Mouse (Mus musculus) heart, embryonic 16.5 days (tissue): Measurements from ENCODE around the gene Rala. TPM values are rescaled to one million over a fixed set of nuclear protein-coding genes. Genes with fewer than 3 reads are reported as not detected.

Experiments
- ATAC-seq: fragments of 200-750 bp; cut with Nextera tagmentation; replicated peaks from 2 replicates; pipeline ENCODE4 v1.8.0; 2017; ENCODE audit warnings: moderate number of reproducible peaks; ENCODE audit not compliant: insufficient read depth, low FRiP score; ENCODE audit errors: extremely low read depth
- H3K27ac ChIP-seq: fragments of 300-500 bp; sonication (generic); 2 replicates; pipeline ENCODE4 v1.5.1; 2014; ENCODE audit warnings: mild to moderate bottlenecking, low read length, control low read depth, moderate library complexity
- H3K27me3 ChIP-seq: fragments of 300-500 bp; sonication (generic); 2 replicates; pipeline ENCODE4 v1.6.1; 2014; ENCODE audit warnings: low read length, mixed read lengths; ENCODE audit not compliant: control insufficient read depth, insufficient read depth
- H3K36me3 ChIP-seq: fragments of 300-500 bp; sonication (generic); 2 replicates; pipeline ENCODE4 v1.6.1; 2014; ENCODE audit not compliant: control insufficient read depth, insufficient read depth
- H3K4me1 ChIP-seq: fragments of 300-500 bp; sonication (generic); 2 replicates; pipeline ENCODE4 v1.6.1; 2014; ENCODE audit warnings: low read length, mixed read lengths; ENCODE audit not compliant: control insufficient read depth, insufficient read depth
- H3K4me2 ChIP-seq: fragments of 300-500 bp; sonication (generic); 2 replicates; pipeline ENCODE4 v1.6.1; 2014; ENCODE audit warnings: low read depth, mild to moderate bottlenecking, control low read depth, low read length
- H3K4me3 ChIP-seq: fragments of 300-500 bp; sonication (generic); 2 replicates; pipeline ENCODE4 v1.5.1; 2014; ENCODE audit warnings: mild to moderate bottlenecking, control low read depth, low read length
- H3K9ac ChIP-seq: fragments of 300-500 bp; sonication (generic); 2 replicates; pipeline ENCODE4 v1.6.1; 2014; ENCODE audit warnings: low read length, control low read depth
- H3K9me3 ChIP-seq: fragments of 300-500 bp; sonication (generic); replicated peaks from 2 replicates; pipeline ENCODE4 v1.6.1; 2016; ENCODE audit warnings: low read length; ENCODE audit not compliant: control insufficient read depth
- WGBS: fragments of 180-500 bp; shearing (Covaris S2); extraction: QIAGEN DNeasy Blood & Tissue Kit; methylation state at CpG from one replicate; pipeline ENCODE4 v1.1.7; 2014; 5-methylcytosine and 5-hydroxymethylcytosine counted together
- polyA plus RNA-seq: library from polyadenylated mRNA; unstranded; fragments of >200 nt; fragmentation: Nextera tagmentation; extraction: Ambion mirVana; gene quantifications from 2 replicates; pipeline ENCODE4 v1.2.1, GENCODE M21; 2015

Gene Rala
- polyA plus RNA-seq, 1 experiment from 2014 or later = 86.0 TPM

GRCm38 (mm10) chr13:17901474-17901873 lies 42.6 kb downstream of the Rala start:
- Histone ChIP-seq H3K9ac (no peak overlapping the region), H3K9me3 (no peaks in the 10 kb centered on the region), H3K36me3 (no peaks in the 10 kb centered on the region), H3K27ac (no peak overlapping the region), H3K27me3 (no peaks in the 10 kb centered on the region), H3K4me3 (no peak overlapping the region), H3K4me2 (no peak overlapping the region), H3K4me1 (peaks cover 9% of the 10 kb centered on the region)
- peak; percentile 65 for ATAC-seq
- WGBS = 33% methylated on average over 4 of the region's 4 CpGs

DNA sequence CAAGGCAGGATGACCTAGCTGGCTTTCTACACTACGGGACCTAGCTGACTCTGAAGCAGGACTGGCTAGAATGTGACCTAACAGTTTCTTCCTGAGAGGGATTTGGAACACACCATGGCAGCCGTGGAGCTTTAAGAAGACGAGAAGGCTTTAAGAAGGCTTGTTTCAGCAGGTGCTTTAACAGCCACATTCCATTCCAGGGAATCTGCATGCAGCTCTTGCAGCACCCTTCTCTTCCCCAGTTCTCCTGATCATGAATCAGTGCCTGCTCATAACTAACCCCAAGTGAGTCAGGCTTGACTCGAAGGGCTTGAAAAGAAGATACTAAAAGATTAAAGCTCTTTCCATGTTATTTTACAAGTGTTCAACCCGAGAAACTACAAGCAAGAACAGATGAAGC lies 43.4 kb downstream of the Rala start:
- Histone ChIP-seq H3K4me1 (peaks cover 9% of the 10 kb centered on the region), H3K27ac (no peak overlapping the region), H3K27me3 (no peaks in the 10 kb centered on the region), H3K4me2 (no peak overlapping the region), H3K4me3 (no peak overlapping the region), H3K9ac (no peak overlapping the region), H3K36me3 (peaks cover 4% of the 10 kb centered on the region; the same call in 1 of the 2 replicates), H3K9me3 (no peaks in the 10 kb centered on the region)
- no peak for ATAC-seq
- WGBS = 62% methylated on average over 5 of the region's 5 CpGs

GRCm38 (mm10) chr13:17897040-17897439 lies 47.0 kb downstream of the Rala start:
- no peaks in the 10 kb centered on the region for H3K9me3 ChIP-seq
- 80% methylated on average over 1 of the region's 1 CpGs for whole genome bisulfite sequencing
- H3K27ac ChIP-seq = no peak overlapping the region
- no peak overlapping the region for H3K4me2 ChIP-seq
- no peak overlapping the region for H3K9ac ChIP-seq
- no peaks in the 10 kb centered on the region for H3K27me3 ChIP-seq
- no peak for ATAC-seq
- no peak overlapping the region for H3K4me3 ChIP-seq
- H3K4me1 ChIP-seq = peaks cover 9% of the 10 kb centered on the region
- H3K36me3 ChIP-seq = peaks cover 12% of the 10 kb centered on the region

GRCm38 (mm10) chr13:17891545-17891944 lies 52.5 kb downstream of the Rala start:
- ATAC-seq = no peak
- 87% methylated on average over 6 of the region's 6 CpGs for WGBS
- H3K27ac ChIP-seq = no peak overlapping the region
- no peaks in the 10 kb centered on the region for H3K4me1 ChIP-seq
- H3K4me3 ChIP-seq = no peak overlapping the region
- peaks cover 24% of the 10 kb centered on the region for H3K36me3 ChIP-seq
- no peak overlapping the region for H3K4me2 ChIP-seq
- no peaks in the 10 kb centered on the region for H3K9me3 ChIP-seq
- no peak overlapping the region for H3K9ac ChIP-seq
- H3K27me3 ChIP-seq = no peaks in the 10 kb centered on the region

GRCm38 (mm10) chr13:17884211-17884610 lies 59.8 kb downstream of the Rala start:
- no peak overlapping the region for H3K4me3 ChIP-seq
- no peaks in the 10 kb centered on the region for H3K4me1 ChIP-seq
- H3K27ac ChIP-seq = no peak overlapping the region
- no peak for ATAC-seq
- H3K36me3 ChIP-seq = peaks cover 13% of the 10 kb centered on the region
- H3K4me2 ChIP-seq = no peak overlapping the region
- H3K27me3 ChIP-seq = no peaks in the 10 kb centered on the region
- no peak overlapping the region for H3K9ac ChIP-seq
- WGBS = 82% methylated on average over 8 of the region's 8 CpGs
- H3K9me3 ChIP-seq = no peaks in the 10 kb centered on the region

GRCm38 (mm10) chr13:17879061-17879460 lies 65.0 kb downstream of the Rala start:
- H3K36me3 ChIP-seq = no peaks in the 10 kb centered on the region
- H3K4me1 ChIP-seq = no peaks in the 10 kb centered on the region
- H3K4me2 ChIP-seq = no peak overlapping the region
- no peak overlapping the region for H3K9ac ChIP-seq
- peaks cover 9% of the 10 kb centered on the region for H3K9me3 ChIP-seq
- no peaks in the 10 kb centered on the region for H3K27me3 ChIP-seq
- no peak for ATAC-seq
- no peak overlapping the region for H3K27ac ChIP-seq
- no peak overlapping the region for H3K4me3 ChIP-seq

- no peak overlapping the region for H3K4me3 ChIP-seq
- no peaks in the 10 kb centered on the region; the same call in 1 of the 2 replicates for H3K9me3 ChIP-seq
- H3K27me3 ChIP-seq = no peaks in the 10 kb centered on the region
- H3K27ac ChIP-seq = no peak overlapping the region
- ATAC-seq = no peak
- no peak overlapping the region for H3K9ac ChIP-seq
- 79% methylated on average over 2 of the region's 2 CpGs for WGBS
- H3K4me2 ChIP-seq = no peak overlapping the region
- no peaks in the 10 kb centered on the region for H3K36me3 ChIP-seq
- no peaks in the 10 kb centered on the region for H3K4me1 ChIP-seq
Measured at GRCm38 (mm10) chr13:17866741-17867140, 77.3 kb downstream of the Rala start.

- H3K36me3 ChIP-seq = no peaks in the 10 kb centered on the region
Measured at GRCm38 (mm10) chr13:17860536-17860935, 83.5 kb downstream of the Rala start.

GRCm38 (mm10) chr13:17859365-17860033 lies 84.5 kb downstream of the Rala start:
- no peak overlapping the region for H3K4me2 ChIP-seq
- H3K9ac ChIP-seq = no peak overlapping the region
- no peaks in the 10 kb centered on the region for H3K36me3 ChIP-seq
- no peaks in the 10 kb centered on the region for H3K27me3 ChIP-seq
- 57% methylated on average over 13 of the region's 13 CpGs for WGBS
- H3K4me3 ChIP-seq = no peak overlapping the region
- no peak for ATAC-seq
- H3K4me1 ChIP-seq = peaks cover 8% of the 10 kb centered on the region; the same call in 1 of the 2 replicates
- H3K9me3 ChIP-seq = peaks cover 4% of the 10 kb centered on the region; the same call in 1 of the 2 replicates
- no peak overlapping the region for H3K27ac ChIP-seq

More at GRCm38 (mm10) chr13:17860536-17860935, 83.5 kb downstream of the Rala start:
- H3K9me3 ChIP-seq = peaks cover 4% of the 10 kb centered on the region; the same call in 1 of the 2 replicates
- peaks cover 3% of the 10 kb centered on the region; the same call in 1 of the 2 replicates for H3K4me1 ChIP-seq
- ATAC-seq = no peak
- H3K27me3 ChIP-seq = no peaks in the 10 kb centered on the region
- WGBS = 78% methylated on average over 6 of the region's 6 CpGs
- H3K9ac ChIP-seq = no peak overlapping the region
- H3K27ac ChIP-seq = no peak overlapping the region
- H3K4me3 ChIP-seq = no peak overlapping the region
- no peak overlapping the region for H3K4me2 ChIP-seq
